Mouse (Mus musculus) heart, embryonic 14.5 days (tissue): Measurements from ENCODE around the gene E130308A19Rik. TPM values are rescaled to one million over a fixed set of nuclear protein-coding genes. Genes with fewer than 3 reads are reported as not detected.

Experiments
- ATAC-seq: fragments of 200-750 bp; cut with Nextera tagmentation; 2 replicates; pipeline ENCODE4 v1.8.0; 2017; ENCODE audit warnings: low read depth, moderate TSS enrichment; ENCODE audit not compliant: insufficient number of reproducible peaks, insufficient read depth, low FRiP score
- H3K27ac ChIP-seq, 2 experiments: fragments of 200-500 bp in 1 of 2; fragments of 300-500 bp in 1 of 2; sonication (generic) in 1 of 2; replicated peaks in 1 of 2; 2 replicates each; pipeline ENCODE4 v1.5.1; 2012 to 2014; ENCODE audit warnings: low read depth in 2 of 2, low read length in 2 of 2, control low read depth in 1 of 2, mild to moderate bottlenecking in 1 of 2, mixed read lengths in 1 of 2; ENCODE audit not compliant: control insufficient read depth in 1 of 2, insufficient read depth in 1 of 2
- H3K27me3 ChIP-seq: fragments of 300-500 bp; sonication (generic); 2 replicates; pipeline ENCODE4 v1.6.1; 2014; ENCODE audit warnings: mild to moderate bottlenecking, low read length, control low read depth; ENCODE audit not compliant: control insufficient read depth, insufficient read depth
- H3K36me3 ChIP-seq: fragments of 300-500 bp; sonication (generic); 2 replicates; pipeline ENCODE4 v1.6.1; 2014; ENCODE audit warnings: mild to moderate bottlenecking, control low read depth, low read length, mixed read lengths; ENCODE audit not compliant: control insufficient read depth, insufficient read depth
- H3K4me1 ChIP-seq, 2 experiments: fragments of 200-500 bp in 1 of 2; fragments of 300-500 bp in 1 of 2; sonication (generic) in 1 of 2; 2 replicates each; pipeline ENCODE4 v1.6.1; 2012 to 2014; ENCODE audit warnings: low read length in 2 of 2, control low read depth in 1 of 2, mixed read lengths in 1 of 2; ENCODE audit not compliant: control insufficient read depth in 2 of 2, insufficient read depth in 2 of 2
- H3K4me2 ChIP-seq: fragments of 300-500 bp; sonication (generic); 2 replicates; pipeline ENCODE4 v1.6.1; 2014; ENCODE audit warnings: mild to moderate bottlenecking, low read length
- H3K4me3 ChIP-seq, 2 experiments: fragments of 200-500 bp in 1 of 2; fragments of 300-500 bp in 1 of 2; sonication (generic) in 1 of 2; 2 replicates each; pipeline ENCODE4 v1.5.1; 2012 to 2014; ENCODE audit warnings: low read length in 2 of 2, mild to moderate bottlenecking in 2 of 2, control low read depth in 1 of 2, low read depth in 1 of 2, moderate library complexity in 1 of 2; ENCODE audit not compliant: control insufficient read depth in 1 of 2, insufficient read depth in 1 of 2
- H3K9ac ChIP-seq: fragments of 300-500 bp; sonication (generic); 2 replicates; pipeline ENCODE4 v1.6.1; 2014; ENCODE audit warnings: mild to moderate bottlenecking, low read length
- H3K9me3 ChIP-seq: fragments of 300-500 bp; sonication (generic); 2 replicates; pipeline ENCODE4 v1.6.1; 2016; ENCODE audit warnings: low read length, control low read depth; ENCODE audit not compliant: control insufficient read depth
- WGBS: fragments of 180-500 bp; shearing (Covaris S2); extraction: QIAGEN DNeasy Blood & Tissue Kit; methylation state at CpG from one replicate; pipeline ENCODE4 v1.1.7; 2014; 5-methylcytosine and 5-hydroxymethylcytosine counted together
- polyA plus RNA-seq: library from polyadenylated mRNA; unstranded; fragments of >200 nt; fragmentation: Nextera tagmentation; extraction: Ambion mirVana; gene quantifications from 2 replicates; pipeline ENCODE4 v1.2.1, GENCODE M21; 2014

E130308A19Rik gene
- polyA plus RNA-seq, 1 experiment from 2014 or later, result 27.7 TPM

- WGBS, result 86% methylated on average over 5 of the region's 5 CpGs
These were observed 6.3 kb upstream of the E130308A19Rik start for GRCm38 (mm10) chr4:59619611-59620245.

GRCm38 (mm10) chr4:59625676-59625997 lies 374 bp upstream of the E130308A19Rik start:
- peak overlapping the region; percentile 74 to 91 for H3K27ac ChIP-seq
- peak overlapping the region; percentile 74 to 96 for H3K4me3 ChIP-seq
- no peaks in the 10 kb centered on the region for H3K36me3 ChIP-seq
- H3K4me2 ChIP-seq, result peak overlapping the region; percentile 81
- H3K4me1 ChIP-seq, result peaks cover 0 to 19% of the 10 kb centered on the region in 2 experiments; a peak in 2 of 4 replicates
- H3K27me3 ChIP-seq, result no peaks in the 10 kb centered on the region
- H3K9ac ChIP-seq, result peak overlapping the region; percentile 94
- under 1% methylated on average over 18 of the region's 18 CpGs for WGBS
- peaks cover 5% of the 10 kb centered on the region; the same call in 1 of the 2 replicates for H3K9me3 ChIP-seq
- ATAC-seq, result no peak

More at GRCm38 (mm10) chr4:59619611-59620245, 6.3 kb upstream of the E130308A19Rik start:
- no peak overlapping the region for H3K4me2 ChIP-seq
- no peak overlapping the region for H3K9ac ChIP-seq
- no peak overlapping the region for H3K4me3 ChIP-seq
- H3K36me3 ChIP-seq, result peaks cover 15% of the 10 kb centered on the region
- H3K4me1 ChIP-seq, result no peaks in the 10 kb centered on the region
- no peak overlapping the region for H3K27ac ChIP-seq
- no peak for ATAC-seq
- no peaks in the 10 kb centered on the region for H3K27me3 ChIP-seq
- peaks cover 5% of the 10 kb centered on the region; the same call in 1 of the 2 replicates for H3K9me3 ChIP-seq

GRCm38 (mm10) chr4:59628255-59628654 lies 2.2 kb downstream of the E130308A19Rik start:
- Histone ChIP-seq H3K4me3 (no peak overlapping the region), H3K27me3 (no peaks in the 10 kb centered on the region), H3K9me3 (no peaks in the 10 kb centered on the region), H3K27ac (no peak overlapping the region), H3K4me2 (no peak overlapping the region), H3K36me3 (no peaks in the 10 kb centered on the region), H3K4me1 (peaks cover 0 to 19% of the 10 kb centered on the region in 2 experiments; a peak in 2 of 4 replicates), H3K9ac (no peak overlapping the region)
- WGBS, result 45% methylated on average over 4 of the region's 4 CpGs
- no peak for ATAC-seq

- no peaks in the 10 kb centered on the region for H3K27me3 ChIP-seq
- no peaks in the 10 kb centered on the region for H3K9me3 ChIP-seq
- no peak overlapping the region for H3K4me3 ChIP-seq
- H3K4me2 ChIP-seq, result no peak overlapping the region
- ATAC-seq, result no peak
- 42% methylated on average over 7 of the region's 7 CpGs for WGBS
- H3K9ac ChIP-seq, result no peak overlapping the region
- H3K4me1 ChIP-seq, result peaks cover 0 to 19% of the 10 kb centered on the region in 2 experiments; a peak in 2 of 4 replicates
- no peaks in the 10 kb centered on the region for H3K36me3 ChIP-seq
- no peak overlapping the region for H3K27ac ChIP-seq
These were observed 3.3 kb downstream of the E130308A19Rik start for GRCm38 (mm10) chr4:59629076-59629874.

GRCm38 (mm10) chr4:59630122-59630521 lies 4.1 kb downstream of the E130308A19Rik start:
- H3K9ac ChIP-seq, result no peak overlapping the region
- H3K4me2 ChIP-seq, result peak overlapping the region; percentile 11; the same call in 1 of the 2 replicates

GRCm38 (mm10) chr4:59634532-59634931 lies 8.5 kb downstream of the E130308A19Rik start:
- Histone ChIP-seq H3K27me3 (no peaks in the 10 kb centered on the region), H3K36me3 (no peaks in the 10 kb centered on the region), H3K4me3 (no peak overlapping the region), H3K4me1 (peaks cover 8 to 29% of the 10 kb centered on the region in 2 experiments), H3K9me3 (no peaks in the 10 kb centered on the region), H3K9ac (no peak overlapping the region), H3K4me2 (no peak overlapping the region), H3K27ac (no peak overlapping the region)
- WGBS, result 79% methylated on average over 1 of the region's 1 CpGs
- ATAC-seq, result no peak

More at GRCm38 (mm10) chr4:59630122-59630521, 4.1 kb downstream of the E130308A19Rik start:
- ATAC-seq, result no peak
- Histone ChIP-seq H3K4me3 (no peak overlapping the region), H3K27me3 (no peaks in the 10 kb centered on the region), H3K27ac (no peak overlapping the region), H3K4me1 (peaks cover 0 to 20% of the 10 kb centered on the region in 2 experiments; a peak in 2 of 4 replicates), H3K36me3 (no peaks in the 10 kb centered on the region), H3K9me3 (no peaks in the 10 kb centered on the region)
- WGBS, result 45% methylated on average over 9 of the region's 9 CpGs

GRCm38 (mm10) chr4:59639163-59639562 lies 13.2 kb downstream of the E130308A19Rik start:
- no peak for ATAC-seq
- Histone ChIP-seq H3K4me2 (no peak overlapping the region), H3K4me1 (peaks cover 17 to 34% of the 10 kb centered on the region in 2 experiments)

More at GRCm38 (mm10) chr4:59639163-59639562, 13.2 kb downstream of the E130308A19Rik start:
- Histone ChIP-seq H3K9me3 (no peaks in the 10 kb centered on the region), H3K9ac (no peak overlapping the region; the same call in 1 of the 2 replicates), H3K4me3 (no peak overlapping the region), H3K36me3 (no peaks in the 10 kb centered on the region), H3K27me3 (no peaks in the 10 kb centered on the region), H3K27ac (peak overlapping the region; percentile 64 to 75; a peak in 3 of 4 replicates)
